Mouse (Mus musculus): ENCODE measurements around the gene Zfp710.
"Not testable (repeated sequence)": the region's sequence is repeated elsewhere in the genome, so short reads cannot be mapped to it uniquely, and the experiment has no call there.

The Zfp710 gene

GRCm38 (mm10) chr7:80115224-80115590 lies 90.6 kb downstream of the Zfp710 start, which contains the start of gene Idh2:
Gene Idh2, minus strand, starts transcription at chr7:80115392.
- DNase-seq, result peak; percentile 84 to 85

- DNase-seq, result no peak
Observed at GRCm38 (mm10) chr7:80116158-80116557, 91.5 kb downstream of the Zfp710 start.

GRCm38 (mm10) chr7:80119198-80119597 lies 94.6 kb downstream of the Zfp710 start:
- no peak for DNase-seq

- no peak for DNase-seq
Observed at GRCm38 (mm10) chr7:80121083-80121482, 96.5 kb downstream of the Zfp710 start.

GRCm38 (mm10) chr7:80123115-80123514 lies 98.5 kb downstream of the Zfp710 start:
- DNase-seq, result peak; percentile 58 to 78

DNA sequence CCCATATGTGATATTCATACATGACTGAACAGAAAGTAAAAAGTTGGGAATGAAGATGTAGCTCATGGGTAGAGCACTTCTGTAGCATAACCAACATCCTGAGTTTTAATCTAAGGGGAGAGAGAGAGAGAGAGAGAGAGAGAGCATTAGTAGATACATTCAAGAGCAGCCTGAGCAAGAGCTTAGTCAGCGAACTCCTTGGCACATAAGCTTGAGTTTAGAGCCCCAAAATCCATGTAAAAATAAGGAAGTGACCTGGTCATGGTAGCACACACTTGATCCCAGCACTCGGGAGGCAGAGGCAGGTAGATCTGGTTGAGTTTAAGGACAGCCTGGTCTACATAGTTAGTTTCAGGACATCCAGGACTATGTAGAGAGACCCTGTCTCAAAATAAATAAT lies 99.1 kb downstream of the Zfp710 start:
- DNase-seq, result no peak

- DNase-seq, result no peak
Observed at GRCm38 (mm10) chr7:80129278-80129677, 104.7 kb downstream of the Zfp710 start.

DNA sequence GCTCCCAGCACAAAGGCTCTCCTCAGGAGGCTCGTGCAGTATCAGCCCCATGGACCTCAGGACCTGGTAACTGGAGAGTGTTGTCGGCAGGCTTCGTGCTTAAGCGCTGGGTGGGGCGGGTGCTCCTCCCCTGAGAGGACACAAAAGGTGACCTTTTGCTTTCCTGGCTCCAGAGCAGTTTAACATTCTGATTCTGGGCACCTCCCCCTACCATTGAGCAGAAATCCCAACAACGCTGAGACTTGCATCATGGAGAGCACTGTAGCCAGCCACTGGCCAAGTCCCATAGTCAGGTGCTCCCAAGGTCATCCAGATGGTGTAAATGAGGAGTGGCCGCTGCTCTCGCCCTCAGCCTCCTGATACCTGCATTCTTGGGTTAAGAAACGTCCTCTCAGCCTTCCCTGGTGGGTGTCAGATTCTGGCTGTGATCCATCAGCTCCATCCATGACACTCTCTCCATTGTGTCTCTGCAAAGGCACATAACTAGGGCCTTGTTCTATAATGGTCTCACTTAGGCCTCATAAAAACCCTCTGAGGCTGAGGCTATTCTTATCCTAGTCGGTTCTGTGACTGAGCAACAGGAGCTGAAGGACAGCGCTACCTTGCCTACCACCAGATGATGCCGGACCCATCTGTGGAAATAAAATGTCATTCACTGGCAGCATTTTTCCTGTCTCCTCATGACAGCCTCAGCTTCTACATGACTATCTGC lies 105.9 kb downstream of the Zfp710 start:
- no peak for DNase-seq

DNA sequence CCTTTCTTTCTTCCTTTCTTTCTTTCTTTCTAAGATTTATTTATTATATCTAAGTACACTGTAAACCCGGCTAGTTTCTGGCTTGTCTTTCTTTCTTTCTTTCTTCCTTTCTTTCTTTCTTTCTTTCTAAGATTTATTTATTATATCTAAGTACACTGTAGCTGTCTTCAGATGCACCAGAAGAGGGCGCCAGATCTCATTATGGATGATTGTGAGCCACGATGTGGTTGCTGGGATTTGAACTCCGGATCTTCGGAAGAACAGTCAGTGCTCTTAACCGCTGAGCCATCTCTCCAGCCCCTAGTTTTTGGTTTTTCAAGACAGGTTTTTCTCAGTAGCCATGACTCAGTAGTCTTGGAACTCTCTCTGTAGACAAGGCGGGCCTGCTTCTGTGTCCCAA lies 106.7 kb downstream of the Zfp710 start:
- DNase-seq, result not testable (repeated sequence)

- peak; percentile 36 to 48 for DNase-seq
Observed at GRCm38 (mm10) chr7:80132541-80132940, 107.9 kb downstream of the Zfp710 start.

DNA sequence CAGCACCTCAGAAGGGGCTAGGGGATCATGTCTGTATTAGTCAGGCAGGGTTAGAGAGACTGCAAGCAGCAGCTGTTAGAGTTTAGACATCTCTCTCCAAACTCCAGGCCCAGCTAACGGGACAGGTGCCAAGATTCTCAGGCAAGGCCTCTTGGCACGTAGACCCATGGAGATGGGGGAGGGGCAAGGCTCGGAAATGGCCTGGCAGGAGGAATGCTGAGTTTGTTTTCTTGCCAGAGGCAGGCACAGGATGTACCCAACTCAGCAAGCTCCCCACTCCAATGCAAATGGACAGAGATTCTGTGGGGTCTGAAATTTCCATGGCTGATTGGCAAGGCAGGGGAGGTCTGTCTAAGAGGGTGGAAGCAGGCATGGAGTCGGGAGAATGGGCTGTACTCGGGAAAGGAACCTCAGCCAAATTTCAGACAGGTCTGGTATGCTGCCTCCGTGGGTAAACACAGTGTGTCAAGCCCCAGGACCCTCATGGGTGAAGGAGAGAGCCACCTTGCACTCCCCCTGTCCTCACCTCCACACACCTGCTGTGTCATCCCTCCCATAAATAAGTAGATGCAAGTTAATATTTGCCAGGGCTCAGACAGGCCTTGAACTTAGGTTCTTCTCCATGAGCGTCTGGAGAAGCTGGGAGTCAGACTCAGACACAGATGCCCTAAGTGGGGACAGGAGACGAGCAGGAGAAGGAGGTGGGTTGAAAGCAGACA lies 110.0 kb downstream of the Zfp710 start:
- no peak for DNase-seq

DNA sequence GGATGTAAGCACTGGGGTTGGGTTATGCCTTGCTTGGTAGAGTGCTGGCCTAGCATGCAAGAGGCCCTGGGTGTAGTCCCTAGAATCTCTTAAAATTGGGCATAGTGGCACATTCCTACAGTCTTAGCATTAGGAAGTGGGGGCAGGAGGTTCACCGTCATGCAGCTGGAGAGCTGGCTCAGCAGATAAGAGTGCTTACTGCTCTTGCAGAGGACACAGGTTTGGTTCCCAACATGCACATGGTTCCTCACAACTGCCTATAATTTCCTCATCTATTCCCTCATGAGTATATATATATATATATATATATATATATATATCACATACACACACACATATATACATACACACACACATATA lies 110.5 kb downstream of the Zfp710 start:
- no peak for DNase-seq

DNA sequence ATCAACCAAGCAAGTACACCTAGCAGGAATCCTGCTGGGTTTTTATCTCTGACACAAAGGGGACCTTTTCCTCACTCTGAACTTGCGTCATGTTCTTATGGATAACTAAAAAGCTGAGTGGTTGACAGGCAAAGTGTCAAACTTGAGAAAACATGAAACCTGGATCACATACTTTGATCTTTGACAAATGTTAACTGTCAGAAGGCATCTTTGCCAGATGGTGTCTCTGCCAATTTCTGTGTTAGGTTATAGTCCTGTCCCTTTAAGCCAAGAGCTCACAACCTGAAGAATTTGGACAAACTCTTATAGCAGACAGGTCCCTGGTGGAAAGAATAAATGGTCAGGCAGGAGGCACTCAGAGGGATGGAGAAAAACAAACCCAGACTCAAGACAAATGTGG lies 113.8 kb downstream of the Zfp710 start:
- DNase-seq, result no peak

DNA sequence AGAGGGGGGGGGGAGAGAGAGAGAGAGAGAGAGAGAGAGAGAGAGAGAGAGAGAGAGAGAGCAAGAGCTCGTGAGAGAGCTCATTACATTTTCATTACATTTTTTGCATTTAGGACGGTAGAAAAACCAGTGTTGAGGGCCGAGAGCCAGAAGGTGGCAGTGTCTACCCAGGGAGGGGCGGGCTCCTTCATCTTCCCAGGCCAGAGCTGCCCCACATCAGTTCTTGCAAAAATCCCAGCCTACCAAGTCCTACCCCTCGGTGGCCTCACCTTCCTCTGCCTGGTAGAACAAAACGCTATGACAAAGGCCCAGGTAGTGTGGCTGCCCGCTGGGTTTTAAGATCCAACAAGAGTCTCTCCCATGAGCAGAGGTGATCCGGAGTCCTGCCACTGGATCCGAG lies 116.2 kb downstream of the Zfp710 start:
- peak; percentile 33 to 49 for DNase-seq

All from thymus, adult 18-20 months (tissue).